Mouse (Mus musculus) limb, embryonic 13.5 days (tissue): Measurements from ENCODE around the gene Lrmda. TPM values are rescaled to one million over a fixed set of nuclear protein-coding genes. Genes with fewer than 3 reads are reported as not detected.

Experiments
- ATAC-seq: fragments of 200-750 bp; cut with Nextera tagmentation; 2 replicates; pipeline ENCODE4 v1.8.0; 2017; ENCODE audit warnings: low read depth, moderate number of reproducible peaks, moderate TSS enrichment; ENCODE audit not compliant: low FRiP score
- H3K27ac ChIP-seq: fragments of 300-500 bp; sonication (generic); 2 replicates; pipeline ENCODE4 v1.5.1; 2015; ENCODE audit warnings: inconsistent platforms, mild to moderate bottlenecking, moderate library complexity
- H3K27me3 ChIP-seq: fragments of 300-500 bp; sonication (generic); 2 replicates; pipeline ENCODE4 v1.6.1; 2015; ENCODE audit warnings: mild to moderate bottlenecking, inconsistent platforms
- H3K36me3 ChIP-seq: fragments of 300-500 bp; sonication (generic); 2 replicates; pipeline ENCODE4 v1.6.1; 2015; ENCODE audit warnings: inconsistent platforms, mild to moderate bottlenecking, moderate library complexity
- H3K4me1 ChIP-seq: fragments of 300-500 bp; sonication (generic); 2 replicates; pipeline ENCODE4 v1.6.1; 2015; ENCODE audit warnings: inconsistent platforms
- H3K4me2 ChIP-seq: fragments of 300-500 bp; sonication (generic); replicated peaks from 2 replicates; pipeline ENCODE4 v1.6.1; 2015; ENCODE audit warnings: inconsistent platforms, mild to moderate bottlenecking, moderate library complexity
- H3K4me3 ChIP-seq: fragments of 300-500 bp; sonication (generic); 2 replicates; pipeline ENCODE4 v1.5.1; 2015; ENCODE audit warnings: moderate library complexity, mild to moderate bottlenecking, inconsistent platforms
- H3K9ac ChIP-seq: fragments of 300-500 bp; sonication (generic); 2 replicates; pipeline ENCODE4 v1.6.1; 2015; ENCODE audit warnings: mild to moderate bottlenecking, inconsistent platforms
- H3K9me3 ChIP-seq: fragments of 300-500 bp; sonication (generic); 2 replicates; pipeline ENCODE4 v1.6.1; 2016; ENCODE audit warnings: inconsistent platforms
- WGBS: fragments of 180-500 bp; shearing (Covaris S2); methylation state at CpG from one replicate; pipeline ENCODE4 v1.1.7; 2015; 5-methylcytosine and 5-hydroxymethylcytosine counted together
- polyA plus RNA-seq: library from polyadenylated mRNA; unstranded; fragments of >200 nt; fragmentation: Nextera tagmentation; extraction: Ambion mirVana; gene quantifications from 2 replicates; pipeline ENCODE4 v1.2.1, GENCODE M21; 2015

Lrmda gene
- polyA plus RNA-seq, 1 experiment from 2014 or later, result 0.38 TPM

GRCm38 (mm10) chr14:22643494-22643893 lies 624.0 kb downstream of the Lrmda start:
- H3K4me2 ChIP-seq, result no peak overlapping the region
- no peak overlapping the region for H3K4me3 ChIP-seq
- no peak for ATAC-seq
- 69% methylated on average over 4 of the region's 4 CpGs for WGBS
- no peaks in the 10 kb centered on the region for H3K9me3 ChIP-seq
- peaks cover 9% of the 10 kb centered on the region for H3K4me1 ChIP-seq
- H3K36me3 ChIP-seq, result no peaks in the 10 kb centered on the region
- H3K27ac ChIP-seq, result no peak overlapping the region
- H3K9ac ChIP-seq, result no peak overlapping the region
- H3K27me3 ChIP-seq, result peaks cover 9% of the 10 kb centered on the region; the same call in 1 of the 2 replicates

GRCm38 (mm10) chr14:22647879-22648611 lies 628.5 kb downstream of the Lrmda start:
- ATAC-seq, result no peak

DNA sequence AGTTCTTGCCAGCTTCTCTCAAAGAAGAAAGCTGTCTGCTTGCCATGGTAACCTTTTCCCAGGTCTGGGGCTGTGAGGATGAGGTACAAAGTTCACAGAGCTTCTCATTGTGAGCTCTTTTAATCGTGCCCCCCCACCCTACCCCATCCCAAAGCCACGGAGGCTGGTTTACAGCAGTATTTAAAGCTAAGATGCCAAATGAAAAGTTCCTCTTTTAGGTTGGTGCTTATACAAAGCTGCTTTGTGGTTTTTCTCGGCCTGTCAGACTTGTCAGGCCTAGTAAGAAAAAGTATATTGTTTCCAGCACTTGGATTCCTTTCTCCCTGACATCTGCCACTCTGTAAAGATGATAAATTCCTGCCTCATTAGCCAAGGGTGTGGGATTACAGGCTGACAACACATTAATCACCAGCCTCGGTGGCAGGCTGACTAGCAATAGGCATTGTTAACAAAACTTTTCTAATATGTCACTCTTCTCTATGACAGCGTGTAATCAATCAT lies 629.9 kb downstream of the Lrmda start:
- Histone ChIP-seq H3K9me3 (no peaks in the 10 kb centered on the region), H3K4me2 (no peak overlapping the region), H3K4me3 (no peak overlapping the region), H3K4me1 (peaks cover 38% of the 10 kb centered on the region), H3K27me3 (peaks cover 12% of the 10 kb centered on the region; the same call in 1 of the 2 replicates), H3K27ac (no peak overlapping the region; the same call in 1 of the 2 replicates), H3K9ac (no peak overlapping the region), H3K36me3 (no peaks in the 10 kb centered on the region)
- WGBS, result 24% methylated on average over 5 of the region's 5 CpGs
- ATAC-seq, result no peak

More at GRCm38 (mm10) chr14:22647879-22648611, 628.5 kb downstream of the Lrmda start:
- no peak overlapping the region for H3K4me3 ChIP-seq
- no peaks in the 10 kb centered on the region for H3K9me3 ChIP-seq
- 37% methylated on average over 9 of the region's 9 CpGs for WGBS
- no peak overlapping the region for H3K27ac ChIP-seq
- H3K27me3 ChIP-seq, result peaks cover 12% of the 10 kb centered on the region; the same call in 1 of the 2 replicates
- peaks cover 38% of the 10 kb centered on the region for H3K4me1 ChIP-seq
- H3K9ac ChIP-seq, result no peak overlapping the region
- no peak overlapping the region for H3K4me2 ChIP-seq
- no peaks in the 10 kb centered on the region for H3K36me3 ChIP-seq

DNA sequence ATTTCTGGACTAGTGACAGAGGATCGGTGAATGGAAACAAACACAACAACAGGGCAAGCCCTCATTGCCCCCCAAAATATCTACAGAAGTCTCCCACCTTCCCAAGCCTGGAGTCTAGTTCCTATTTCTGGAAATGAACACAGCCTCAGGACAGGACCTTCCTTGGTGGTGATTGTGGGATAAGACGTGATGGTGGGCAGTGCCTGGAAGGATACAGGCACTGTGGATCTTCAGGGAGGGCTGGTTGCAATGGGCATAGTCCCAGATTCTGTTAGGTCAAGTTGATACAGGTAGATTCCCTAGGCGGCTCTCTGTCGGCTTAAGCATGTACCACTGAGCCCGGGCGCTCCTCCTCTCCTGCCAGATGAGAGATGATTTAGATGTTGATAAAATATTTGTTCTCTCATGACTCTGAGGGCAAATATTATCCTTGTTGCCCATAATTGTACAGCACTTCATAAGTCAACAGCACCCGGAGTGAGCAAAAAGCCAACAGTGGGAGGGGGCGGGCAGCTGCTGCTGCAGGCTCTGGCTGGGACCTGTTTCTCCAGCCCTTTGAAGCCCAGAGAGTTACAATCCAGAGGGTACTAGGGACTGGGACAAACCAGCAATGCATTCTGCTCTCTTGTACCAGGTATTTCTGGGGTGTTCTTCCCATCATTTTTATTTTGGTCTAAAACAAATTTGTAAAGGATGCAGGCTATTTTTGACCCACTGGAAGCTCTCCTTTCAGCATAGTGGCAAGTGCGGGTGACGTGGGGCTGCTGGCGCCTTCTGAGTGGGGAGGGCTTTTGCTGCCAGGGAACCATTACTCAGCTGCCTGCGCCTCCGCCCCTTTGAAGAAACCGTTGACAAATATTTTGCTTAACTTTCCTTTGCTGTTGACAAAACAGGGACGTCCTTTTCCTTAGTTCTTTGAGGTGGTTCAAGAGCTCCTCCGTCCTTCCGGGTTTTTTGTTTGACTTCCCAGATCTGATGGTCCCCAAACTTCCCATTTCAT lies 630.8 kb downstream of the Lrmda start:
- no peak overlapping the region for H3K27ac ChIP-seq
- 47% methylated on average over 17 of the region's 17 CpGs for WGBS
- H3K27me3 ChIP-seq, result peaks cover 8% of the 10 kb centered on the region; the same call in 1 of the 2 replicates
- H3K9ac ChIP-seq, result no peak overlapping the region
- H3K36me3 ChIP-seq, result no peaks in the 10 kb centered on the region
- H3K4me1 ChIP-seq, result peaks cover 38% of the 10 kb centered on the region
- H3K9me3 ChIP-seq, result no peaks in the 10 kb centered on the region
- ATAC-seq, result no peak
- H3K4me2 ChIP-seq, result no peak overlapping the region
- no peak overlapping the region for H3K4me3 ChIP-seq

- Histone ChIP-seq H3K27ac (no peak overlapping the region), H3K27me3 (peaks cover 3% of the 10 kb centered on the region; the same call in 1 of the 2 replicates), H3K9me3 (no peaks in the 10 kb centered on the region), H3K4me1 (peaks cover 38% of the 10 kb centered on the region), H3K4me2 (no peak overlapping the region), H3K9ac (no peak overlapping the region), H3K36me3 (no peaks in the 10 kb centered on the region), H3K4me3 (no peak overlapping the region)
- ATAC-seq, result peak; percentile 55
- WGBS, result 27% methylated on average over 14 of the region's 14 CpGs
Observed at GRCm38 (mm10) chr14:22651131-22651952, 631.8 kb downstream of the Lrmda start.

DNA sequence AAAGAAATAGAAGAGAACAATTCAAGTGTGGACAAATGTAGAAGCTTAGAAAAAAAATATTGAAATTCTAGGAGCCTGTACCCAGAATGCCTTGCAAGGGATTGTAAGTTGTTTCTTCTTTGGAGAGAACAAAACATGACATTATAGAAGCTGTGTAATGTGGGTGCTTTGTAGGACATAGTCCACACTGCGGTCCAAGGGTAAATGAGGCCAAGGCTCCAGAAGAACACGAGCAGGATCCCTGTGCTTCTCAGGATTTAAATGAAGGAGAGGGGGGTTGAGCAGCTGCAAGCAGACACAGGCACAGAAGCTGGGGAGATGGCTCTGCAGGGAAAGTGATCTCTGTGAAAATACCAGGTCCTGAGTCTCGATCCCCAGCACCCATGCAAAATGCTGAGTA lies 643.0 kb downstream of the Lrmda start:
- H3K4me2 ChIP-seq, result no peak overlapping the region
- no peak overlapping the region for H3K4me3 ChIP-seq
- no peaks in the 10 kb centered on the region for H3K27me3 ChIP-seq
- no peaks in the 10 kb centered on the region for H3K9me3 ChIP-seq
- H3K9ac ChIP-seq, result no peak overlapping the region
- H3K27ac ChIP-seq, result no peak overlapping the region
- WGBS, result 58% methylated on average over 3 of the region's 3 CpGs
- H3K4me1 ChIP-seq, result peaks cover 6% of the 10 kb centered on the region; the same call in 1 of the 2 replicates
- ATAC-seq, result no peak
- H3K36me3 ChIP-seq, result no peaks in the 10 kb centered on the region

DNA sequence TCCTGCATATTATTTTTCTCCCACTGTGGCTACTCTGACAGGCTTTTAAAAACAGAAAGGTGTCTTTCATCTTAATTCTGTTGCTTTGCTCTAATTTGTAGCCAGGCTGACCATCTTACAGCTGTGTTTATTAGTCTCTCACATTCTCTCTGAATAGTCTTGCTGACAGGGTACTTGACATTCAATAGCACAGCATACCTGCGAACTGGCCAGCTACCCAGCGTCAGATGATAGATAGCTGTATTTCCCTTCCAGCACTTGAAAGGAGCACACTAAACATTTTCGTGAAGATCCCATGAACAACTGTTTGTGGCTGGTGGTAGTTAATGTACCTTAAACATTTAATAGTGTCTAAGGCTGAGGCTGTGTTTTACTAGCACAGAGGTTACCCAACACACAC lies 646.9 kb downstream of the Lrmda start:
- no peak for ATAC-seq
- H3K9ac ChIP-seq, result no peak overlapping the region
- no peak overlapping the region for H3K27ac ChIP-seq
- peaks cover 18% of the 10 kb centered on the region for H3K4me1 ChIP-seq
- H3K27me3 ChIP-seq, result no peaks in the 10 kb centered on the region
- no peak overlapping the region for H3K4me2 ChIP-seq
- no peaks in the 10 kb centered on the region for H3K36me3 ChIP-seq
- 71% methylated on average over 3 of the region's 3 CpGs for WGBS
- no peaks in the 10 kb centered on the region for H3K9me3 ChIP-seq
- H3K4me3 ChIP-seq, result no peak overlapping the region

DNA sequence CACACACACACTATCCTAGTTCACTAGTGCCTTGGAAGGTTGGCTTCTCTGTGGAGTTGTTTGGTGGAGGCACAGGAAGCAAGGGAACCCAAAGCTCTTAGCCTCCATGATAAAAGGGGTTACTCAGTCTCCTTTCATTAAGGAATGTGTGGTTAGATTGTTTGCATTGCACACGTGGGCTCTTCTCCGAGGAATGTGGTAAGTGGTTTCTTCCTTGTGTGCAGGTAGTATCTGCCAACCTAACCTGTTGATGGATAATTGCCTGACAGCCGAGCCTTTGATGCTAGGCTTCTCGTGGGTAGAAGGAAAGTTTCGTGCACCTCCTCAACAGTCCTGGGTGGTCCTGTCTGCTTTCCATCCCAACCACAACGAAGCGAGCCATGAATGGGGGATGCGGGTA lies 648.8 kb downstream of the Lrmda start:
- Histone ChIP-seq H3K9ac (no peak overlapping the region), H3K4me2 (no peak overlapping the region), H3K9me3 (no peaks in the 10 kb centered on the region), H3K27me3 (no peaks in the 10 kb centered on the region), H3K27ac (no peak overlapping the region), H3K36me3 (no peaks in the 10 kb centered on the region), H3K4me3 (no peak overlapping the region), H3K4me1 (peaks cover 15% of the 10 kb centered on the region)
- whole genome bisulfite sequencing, result 36% methylated on average over 8 of the region's 8 CpGs
- no peak for ATAC-seq

GRCm38 (mm10) chr14:22668711-22669110 lies 649.2 kb downstream of the Lrmda start:
- no peak overlapping the region for H3K9ac ChIP-seq
- no peak overlapping the region for H3K4me2 ChIP-seq
- no peaks in the 10 kb centered on the region for H3K9me3 ChIP-seq
- no peak for ATAC-seq
- H3K36me3 ChIP-seq, result no peaks in the 10 kb centered on the region
- H3K27ac ChIP-seq, result no peak overlapping the region
- H3K27me3 ChIP-seq, result no peaks in the 10 kb centered on the region
- whole genome bisulfite sequencing, result 60% methylated on average over 6 of the region's 6 CpGs
- no peak overlapping the region for H3K4me3 ChIP-seq
- peaks cover 16% of the 10 kb centered on the region for H3K4me1 ChIP-seq

- Histone ChIP-seq H3K4me2 (no peak overlapping the region), H3K27me3 (no peaks in the 10 kb centered on the region; the same call in 1 of the 2 replicates), H3K9me3 (no peaks in the 10 kb centered on the region), H3K9ac (no peak overlapping the region), H3K4me3 (no peak overlapping the region), H3K36me3 (no peaks in the 10 kb centered on the region), H3K4me1 (peaks cover 15% of the 10 kb centered on the region), H3K27ac (no peak overlapping the region)
- no peak for ATAC-seq
- WGBS, result 28% methylated on average over 5 of the region's 5 CpGs
Observed at GRCm38 (mm10) chr14:22673581-22673980, 654.1 kb downstream of the Lrmda start.

DNA sequence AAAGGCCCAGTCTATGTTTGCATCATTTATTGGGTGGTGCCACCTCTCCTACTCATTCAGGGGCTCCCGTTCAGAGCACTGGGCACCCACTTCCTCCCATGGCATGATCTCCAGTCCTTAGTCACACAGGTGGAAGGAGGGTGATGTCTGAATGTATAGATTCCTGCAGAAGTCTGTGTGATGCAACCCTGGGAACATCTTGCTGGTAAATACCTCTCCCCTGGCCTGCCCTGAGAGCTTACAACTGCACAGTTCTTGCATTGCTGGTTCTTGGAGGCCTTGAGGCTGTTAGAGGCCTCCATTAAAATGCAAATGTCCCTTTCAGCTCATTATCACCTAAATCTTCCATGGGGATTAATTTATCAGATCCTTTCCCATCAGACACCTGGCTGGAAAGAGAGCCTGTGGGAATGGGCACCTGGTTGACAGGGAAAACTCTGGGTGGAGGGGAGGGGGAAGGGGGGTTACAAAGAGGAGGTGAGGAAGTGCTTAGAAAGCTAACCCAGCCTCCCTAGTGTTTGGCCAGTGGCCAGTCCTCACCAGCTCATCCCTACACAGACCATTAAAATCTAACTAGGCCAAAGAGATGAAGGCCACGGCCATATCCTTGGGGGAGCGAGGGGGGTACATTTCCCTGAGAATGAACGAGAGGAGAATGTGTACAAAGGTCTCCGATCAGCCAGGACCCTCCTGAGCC lies 659.6 kb downstream of the Lrmda start:
- Histone ChIP-seq H3K27me3 (peaks cover 4% of the 10 kb centered on the region; the same call in 1 of the 2 replicates), H3K36me3 (no peaks in the 10 kb centered on the region), H3K4me2 (no peak overlapping the region), H3K4me1 (peaks cover 12% of the 10 kb centered on the region; the same call in 1 of the 2 replicates), H3K9ac (no peak overlapping the region), H3K27ac (no peak overlapping the region), H3K4me3 (no peak overlapping the region), H3K9me3 (0 out of 2 replicates have a peak, but pooled peaks cover 2% of the 10 kb centered on the region)
- no peak for ATAC-seq
- 71% methylated on average over 5 of the region's 5 CpGs for WGBS
